Mouse (Mus musculus): Measurements from ENCODE around the gene Vapb. TPM values are rescaled to one million over a fixed set of nuclear protein-coding genes. Genes with fewer than 3 reads are reported as not detected.

Vapb gene
- total and polyA plus RNA-seq, 3 experiments = 29.1 to 483 (median 46.5) TPM

DNA sequence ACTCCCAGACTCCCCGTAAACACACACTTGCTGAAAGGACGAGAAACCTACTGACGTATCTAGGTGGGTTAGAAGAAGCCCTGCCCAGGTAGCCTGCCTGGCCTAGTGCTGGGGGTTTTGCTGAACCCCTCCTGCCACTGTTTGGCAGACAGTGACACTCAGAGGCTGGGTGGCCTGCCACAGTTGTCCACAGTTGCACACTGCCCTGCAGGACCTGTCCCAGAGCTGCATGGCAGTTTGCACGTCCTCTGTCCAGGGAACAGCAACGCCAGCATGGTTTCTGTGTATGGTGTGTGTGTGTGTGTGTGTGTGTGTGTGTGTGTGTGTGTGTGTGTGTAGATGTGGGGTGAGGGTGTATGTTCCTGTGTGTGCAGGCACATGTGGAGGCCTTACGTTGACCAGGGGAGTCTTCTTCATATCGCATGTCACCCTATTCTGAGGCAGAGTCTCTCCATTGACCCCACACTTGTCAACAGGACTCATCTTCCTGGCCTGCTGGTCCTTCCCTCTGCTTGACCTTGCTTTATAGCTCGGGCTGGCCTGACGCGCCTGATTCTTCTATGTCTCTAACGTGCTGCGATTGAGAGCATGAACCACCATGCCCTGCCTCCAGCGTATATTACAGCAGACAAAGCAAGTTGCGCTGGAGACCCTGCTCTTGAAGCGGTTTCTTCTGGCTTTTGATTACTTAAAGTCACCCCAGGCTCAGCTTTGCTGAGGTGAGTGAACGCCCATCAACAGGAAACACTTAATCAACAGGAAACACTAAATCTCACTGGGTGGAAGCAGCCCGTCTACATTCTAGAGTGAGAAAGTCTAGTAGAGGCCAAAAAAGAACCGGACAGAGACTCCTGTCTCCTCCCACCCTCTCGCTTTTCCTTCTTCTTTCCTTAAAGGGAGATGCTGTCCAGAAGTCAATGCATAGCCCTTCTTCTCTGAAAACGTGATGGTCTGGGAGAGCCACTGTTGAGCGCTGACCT, 57.5 kb downstream of the Vapb start:
- H3K79me2 ChIP-seq (ENCODE audit: control insufficient read depth, insufficient read depth, low read length, poor library complexity) = no peaks in the 10 kb centered on the region
- H3K27me3 ChIP-seq (ENCODE audit: control insufficient read depth in 1 of 2, insufficient read depth in 2 of 2, low read length in 2 of 2) = no peaks in the 10 kb centered on the region
- no peak for DNase-seq (ENCODE audit: low read depth, low spot score)
- H3K9ac ChIP-seq (ENCODE audit: control insufficient read depth, low read depth, low read length, poor library complexity, severe bottlenecking) = no peak overlapping the region
- H3K36me3 ChIP-seq (ENCODE audit: control insufficient read depth in 1 of 2, insufficient read depth in 2 of 2, low read length in 2 of 2) = no peaks in the 10 kb centered on the region
- no peaks in the 10 kb centered on the region for H3K4me1 ChIP-seq (ENCODE audit: control insufficient read depth in 1 of 2, insufficient read depth in 2 of 2, low read length in 2 of 2)
- no peak overlapping the region for H3K27ac ChIP-seq (ENCODE audit: control insufficient read depth, low read depth, low read length)
- H3K9me3 ChIP-seq (replicated peaks; ENCODE audit: insufficient read depth, low read length) = no peaks in the 10 kb centered on the region
- no peak overlapping the region for H3K4me3 ChIP-seq (ENCODE audit: control insufficient read depth in 1 of 2, insufficient read depth in 1 of 2, low read depth in 2 of 2, low read length in 2 of 2)
- TF ChIP-seq POLR2A (IDR thresholded peaks at IDR 0.05; ENCODE audit: control insufficient read depth in 1 of 2, insufficient read depth in 1 of 2, low read depth in 1 of 2, low read length in 2 of 2, poor library complexity in 1 of 2) (no peak), HCFC1 (IDR thresholded peaks at IDR 0.05; ENCODE audit: low read depth, low read length) (no peak), NRF1 (IDR thresholded peaks at IDR 0.05; ENCODE audit: insufficient read depth, low read depth, low read length, poor library complexity, severe bottlenecking) (no peak), USF2 (IDR thresholded peaks at IDR 0.05; ENCODE audit: borderline replicate concordance in 1 of 2, insufficient read depth in 1 of 2, low read depth in 1 of 2, low read length in 2 of 2) (no peak), EP300 (IDR thresholded peaks at IDR 0.05; ENCODE audit: low read depth in 1 of 2, low read length in 2 of 2) (no peak), POLR2AphosphoS2 (IDR thresholded peaks at IDR 0.05; ENCODE audit: low read length) (no peak), MAFK (IDR thresholded peaks at IDR 0.05; ENCODE audit: borderline replicate concordance, low read depth, low read length) (no peak), ZKSCAN1 (IDR thresholded peaks at IDR 0.05; ENCODE audit: low read depth, low read length) (no peak), TCF12 (IDR thresholded peaks at IDR 0.05; ENCODE audit: low read depth, low read length) (no peak)

DNA sequence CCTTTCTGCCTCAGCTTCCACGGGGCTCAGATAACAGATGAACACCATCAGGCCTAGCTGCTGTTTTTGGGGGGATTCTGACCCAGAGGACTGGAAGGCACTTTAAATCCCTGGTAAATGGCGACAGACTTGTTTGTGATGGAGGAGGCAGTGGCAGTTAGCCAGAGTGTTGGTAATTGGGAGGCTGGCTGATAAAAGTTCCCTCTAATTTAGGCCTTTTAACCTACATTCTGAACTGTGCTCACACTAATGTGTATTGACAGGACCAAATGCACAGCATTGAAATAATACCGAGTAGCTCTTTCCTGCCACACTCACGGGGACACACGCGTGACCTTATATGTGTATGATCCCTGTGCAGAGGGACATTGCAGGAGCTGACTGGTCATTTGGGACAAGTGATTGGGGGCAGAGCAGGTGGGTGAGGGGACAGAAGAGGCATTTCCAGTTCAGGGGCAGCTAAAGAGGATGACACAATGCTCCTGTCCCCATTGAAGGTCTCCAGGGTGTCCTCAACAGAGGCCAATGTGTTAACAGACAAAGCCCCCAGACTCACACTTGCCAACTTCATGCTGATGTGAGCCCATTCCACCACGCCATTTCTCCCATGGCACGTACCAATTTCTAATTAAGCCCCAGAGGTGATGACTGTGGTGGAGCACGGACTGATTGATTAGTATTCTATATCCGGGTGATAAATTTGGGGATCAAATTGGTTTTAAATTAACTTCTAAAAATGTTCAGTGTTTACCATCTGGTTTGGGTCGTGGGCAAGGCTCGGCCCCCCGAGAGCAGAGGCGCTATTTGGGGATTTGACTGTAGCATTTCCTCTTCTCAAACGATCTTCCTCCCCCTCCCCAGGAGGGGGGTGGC, 58.7 kb downstream of the Vapb start:
- H3K4me3 ChIP-seq (ENCODE audit: control insufficient read depth in 1 of 2, insufficient read depth in 1 of 2, low read depth in 2 of 2, low read length in 2 of 2) = no peak overlapping the region
- TF ChIP-seq ELF1 (IDR thresholded peaks at IDR 0.05; ENCODE audit: low read depth, low read length) (no peak), SMC3 (IDR thresholded peaks at IDR 0.05; ENCODE audit: low read depth, low read length) (no peak), E2F4 (IDR thresholded peaks at IDR 0.05; ENCODE audit: borderline replicate concordance, low read depth, low read length) (no peak), POLR2AphosphoS2 (IDR thresholded peaks at IDR 0.05; ENCODE audit: low read length) (no peak), BHLHE40 (IDR thresholded peaks at IDR 0.05; ENCODE audit: borderline replicate concordance, low read depth, low read length) (no peak), MEF2A (IDR thresholded peaks at IDR 0.05; ENCODE audit: extremely low read depth, insufficient replicate concordance, low read depth, low read length, poor library complexity, severe bottlenecking) (no peak)
- no peak for DNase-seq (ENCODE audit: low read depth, low spot score)

More for the DNA sequence above, 58.7 kb downstream of the Vapb start:
- no peaks in the 10 kb centered on the region for H3K27me3 ChIP-seq (ENCODE audit: control insufficient read depth in 1 of 2, insufficient read depth in 2 of 2, low read length in 2 of 2)
- H3K36me3 ChIP-seq (ENCODE audit: control insufficient read depth in 1 of 2, insufficient read depth in 2 of 2, low read length in 2 of 2) = no peaks in the 10 kb centered on the region
- no peak overlapping the region for H3K27ac ChIP-seq (ENCODE audit: control insufficient read depth, low read depth, low read length)
- H3K4me1 ChIP-seq (ENCODE audit: control insufficient read depth in 1 of 2, insufficient read depth in 2 of 2, low read length in 2 of 2) = no peaks in the 10 kb centered on the region
- no peaks in the 10 kb centered on the region for H3K9me3 ChIP-seq (replicated peaks; ENCODE audit: insufficient read depth, low read length)
- H3K79me2 ChIP-seq (ENCODE audit: control insufficient read depth, insufficient read depth, low read length, poor library complexity) = no peaks in the 10 kb centered on the region
- no peak overlapping the region for H3K9ac ChIP-seq (ENCODE audit: control insufficient read depth, low read depth, low read length, poor library complexity, severe bottlenecking)

Data from MEL (cell line).